Mouse (Mus musculus) cortical plate, adult 2 months (tissue): ENCODE data around the gene Kcnj10. TPM values are rescaled to one million over a fixed set of nuclear protein-coding genes. Genes with fewer than 3 reads are reported as not detected.

Experiments
- H3K27ac ChIP-seq: fragments of 200-500 bp; 2 replicates; pipeline ENCODE4 v1.5.1; 2012; ENCODE audit warnings: low read length, control low read depth, inconsistent platforms; ENCODE audit not compliant: insufficient read depth
- H3K4me1 ChIP-seq: fragments of 200-500 bp; 2 replicates; pipeline ENCODE4 v1.6.1; 2011; ENCODE audit warnings: low read length; ENCODE audit not compliant: control insufficient read depth, insufficient read depth
- H3K4me3 ChIP-seq: fragments of 200-500 bp; 2 replicates; pipeline ENCODE4 v1.5.1; 2011; ENCODE audit warnings: mild to moderate bottlenecking, low read length, control low read depth; ENCODE audit not compliant: insufficient read depth
- CTCF ChIP-seq: fragments of 200-500 bp; IDR thresholded peaks from 2 replicates; pipeline ENCODE4 v1.5.1; 2011; ENCODE audit warnings: mild to moderate bottlenecking, control low read depth, low read length; ENCODE audit not compliant: insufficient read depth; ENCODE audit errors: extremely low read depth
- POLR2A ChIP-seq: fragments of 200-500 bp; IDR thresholded peaks from 2 replicates; pipeline ENCODE4 v1.6.1; 2011; ENCODE audit warnings: mild to moderate bottlenecking, low read length, control low read depth; ENCODE audit not compliant: insufficient read depth; ENCODE audit errors: extremely low read depth
- polyA plus RNA-seq: library from polyadenylated mRNA; depleted of rRNA; stranded (reverse); fragments of >200 nt; gene quantifications from 2 replicates; pipeline ENCODE4 v1.2.3, GENCODE M21; 2012

Gene Kcnj10
- polyA plus RNA-seq, 1 experiment = 102 TPM

- Histone ChIP-seq H3K27ac (peak overlapping the region; percentile 61), H3K4me1 (peaks cover 15% of the 10 kb centered on the region), H3K4me3 (peak overlapping the region; percentile 96)
- TF ChIP-seq POLR2A = no peak
- TF ChIP-seq CTCF = no peak
Measured at GRCm38 (mm10) chr1:172328461-172328860, 12.5 kb upstream of the Kcnj10 start.

- Histone ChIP-seq H3K4me3 (peak within 1 kb of the TSS; percentile 96), H3K4me1 (peaks cover 12% of the 10 kb centered on the region), H3K27ac (peak within 1 kb of the TSS; percentile 61)
- peak; percentile 98 for TF ChIP-seq POLR2A
- TF ChIP-seq CTCF = no peak
Measured at GRCm38 (mm10) chr1:172329131-172329530, 11.9 kb upstream of the Kcnj10 start, which contains the start of gene Kcnj9. Kcnj9 (minus strand) TSS chr1:172329318.

GRCm38 (mm10) chr1:172329616-172330015 is 11.4 kb upstream of the Kcnj10 start:
- H3K4me3 ChIP-seq = peak overlapping the region; percentile 96; the same call in 1 of the 2 replicates
- H3K27ac ChIP-seq = peak overlapping the region; percentile 9; the same call in 1 of the 2 replicates
- peaks cover 9% of the 10 kb centered on the region for H3K4me1 ChIP-seq
- TF ChIP-seq POLR2A (no peak), CTCF (no peak)

- H3K4me3 ChIP-seq = no peak overlapping the region
- H3K27ac ChIP-seq = no peak overlapping the region
- TF ChIP-seq POLR2A (no peak; the same call in 1 of the 2 replicates), CTCF (no peak)
- peaks cover 5% of the 10 kb centered on the region for H3K4me1 ChIP-seq
Measured at GRCm38 (mm10) chr1:172331422-172331947, 9.5 kb upstream of the Kcnj10 start.

- no peak for TF ChIP-seq POLR2A
- no peak for TF ChIP-seq CTCF
- Histone ChIP-seq H3K4me1 (peaks cover 5% of the 10 kb centered on the region), H3K27ac (no peak overlapping the region), H3K4me3 (no peak overlapping the region)
Measured at GRCm38 (mm10) chr1:172332925-172333324, 8.1 kb upstream of the Kcnj10 start.

GRCm38 (mm10) chr1:172333512-172333911 is 7.5 kb upstream of the Kcnj10 start:
- Histone ChIP-seq H3K4me3 (no peak overlapping the region), H3K27ac (no peak overlapping the region), H3K4me1 (peaks cover 5% of the 10 kb centered on the region)
- TF ChIP-seq CTCF (peak; percentile 56), POLR2A (no peak)

- peaks cover 2% of the 10 kb centered on the region; the same call in 1 of the 2 replicates for H3K4me1 ChIP-seq
- H3K27ac ChIP-seq = no peak overlapping the region
- TF ChIP-seq CTCF = no peak
- no peak for TF ChIP-seq POLR2A
- no peak overlapping the region for H3K4me3 ChIP-seq
Measured at GRCm38 (mm10) chr1:172335804-172336203, 5.2 kb upstream of the Kcnj10 start.

GRCm38 (mm10) chr1:172337411-172338185 is 3.4 kb upstream of the Kcnj10 start:
- H3K4me1 ChIP-seq = peaks cover 2% of the 10 kb centered on the region; the same call in 1 of the 2 replicates
- no peak for TF ChIP-seq POLR2A
- no peak for TF ChIP-seq CTCF
- no peak overlapping the region for H3K27ac ChIP-seq
- H3K4me3 ChIP-seq = no peak overlapping the region

GRCm38 (mm10) chr1:172341386-172341785 is 376 bp downstream of the Kcnj10 start:
- H3K4me1 ChIP-seq = peaks cover 2% of the 10 kb centered on the region; the same call in 1 of the 2 replicates
- H3K27ac ChIP-seq = peak overlapping the region; percentile 63
- TF ChIP-seq CTCF (no peak), POLR2A (no peak)
- H3K4me3 ChIP-seq = peak overlapping the region; percentile 41

- H3K4me3 ChIP-seq = peak overlapping the region; percentile 41
- no peak overlapping the region; the same call in 1 of the 2 replicates for H3K27ac ChIP-seq
- TF ChIP-seq CTCF = no peak
- TF ChIP-seq POLR2A = peak; percentile 17; the same call in 1 of the 2 replicates
- H3K4me1 ChIP-seq = peaks cover 2% of the 10 kb centered on the region; the same call in 1 of the 2 replicates
Measured at GRCm38 (mm10) chr1:172342729-172343128, 1.7 kb downstream of the Kcnj10 start.
